Mouse (Mus musculus): ENCODE data around the gene Tff1. TPM values are rescaled to one million over a fixed set of nuclear protein-coding genes. Genes with fewer than 3 reads are reported as not detected.

Gene Tff1
- polyA plus RNA-seq (2015; fragmentation: Nextera tagmentation; extraction: Ambion mirVana) = 0.43 TPM in 1 of 2 replicates, not detected in the other

- 60% methylated on average over 6 of the region's 6 CpGs for WGBS (ENCODE audit: insufficient replicate concordance)
- Histone ChIP-seq H3K27ac (no peak within 1 kb of the TSS), H3K27me3 (no peaks in the 10 kb centered on the region), H3K9me3 (replicated peaks) (no peaks in the 10 kb centered on the region), H3K36me3 (no peaks in the 10 kb centered on the region), H3K4me1 (replicated peaks) (no peaks in the 10 kb centered on the region), H3K4me2 (no peak within 1 kb of the TSS), H3K4me3 (replicated peaks) (no peak within 1 kb of the TSS), H3K9ac (no peak within 1 kb of the TSS)
- DNase-seq (no peak), ATAC-seq (ENCODE audit: low read depth) (no peak)
Measured at GRCm38 (mm10) chr17:31165127-31165526, at the start of gene Tff1. TSS of gene Tff1 (minus strand) at chr17:31165277.

GRCm38 (mm10) chr17:31211881-31212280 lies 46.8 kb upstream of the Tff1 start:
- Histone ChIP-seq H3K27me3 (no peaks in the 10 kb centered on the region), H3K4me3 (replicated peaks) (no peak overlapping the region), H3K9me3 (replicated peaks) (no peaks in the 10 kb centered on the region), H3K4me2 (no peak overlapping the region), H3K27ac (no peak overlapping the region), H3K4me1 (replicated peaks) (peaks cover 45% of the 10 kb centered on the region), H3K36me3 (peaks cover 42% of the 10 kb centered on the region), H3K9ac (no peak overlapping the region)
- WGBS (ENCODE audit: insufficient replicate concordance) = 86% methylated on average over 6 of the region's 6 CpGs
- DNase-seq (no peak), ATAC-seq (ENCODE audit: low read depth) (no peak)

GRCm38 (mm10) chr17:31210299-31210698 lies 45.2 kb upstream of the Tff1 start:
- DNase-seq = peak; percentile 70
- no peak overlapping the region for H3K9ac ChIP-seq
- no peaks in the 10 kb centered on the region for H3K27me3 ChIP-seq
- WGBS (ENCODE audit: insufficient replicate concordance) = 18% methylated on average over 7 of the region's 7 CpGs
- H3K4me1 ChIP-seq (replicated peaks) = peaks cover 45% of the 10 kb centered on the region
- peak overlapping the region; percentile 73 for H3K4me2 ChIP-seq
- peaks cover 29% of the 10 kb centered on the region for H3K36me3 ChIP-seq
- H3K9me3 ChIP-seq (replicated peaks) = no peaks in the 10 kb centered on the region
- ATAC-seq (ENCODE audit: low read depth) = peak; percentile 82
- peak overlapping the region; percentile 88 for H3K27ac ChIP-seq
- H3K4me3 ChIP-seq (replicated peaks) = no peak overlapping the region

- 81% methylated on average over 11 of the region's 11 CpGs for WGBS (ENCODE audit: insufficient replicate concordance)
- ATAC-seq (ENCODE audit: low read depth) (no peak; the same call in 1 of the 2 replicates), DNase-seq (no peak)
- Histone ChIP-seq H3K4me3 (replicated peaks) (peak overlapping the region; percentile 56), H3K4me1 (replicated peaks) (peaks cover 42% of the 10 kb centered on the region), H3K9ac (no peak overlapping the region; the same call in 1 of the 2 replicates), H3K27ac (peak overlapping the region; percentile 88), H3K4me2 (peak overlapping the region; percentile 73), H3K27me3 (no peaks in the 10 kb centered on the region), H3K9me3 (replicated peaks) (no peaks in the 10 kb centered on the region), H3K36me3 (peaks cover 20% of the 10 kb centered on the region)
Measured at GRCm38 (mm10) chr17:31209376-31209930, 44.4 kb upstream of the Tff1 start.

GRCm38 (mm10) chr17:31208654-31209053 lies 43.6 kb upstream of the Tff1 start:
- Histone ChIP-seq H3K27me3 (no peaks in the 10 kb centered on the region), H3K4me2 (peak overlapping the region; percentile 73), H3K27ac (peak overlapping the region; percentile 88), H3K4me1 (replicated peaks) (peaks cover 42% of the 10 kb centered on the region), H3K4me3 (replicated peaks) (peak overlapping the region; percentile 56), H3K36me3 (peaks cover 12% of the 10 kb centered on the region), H3K9ac (peak overlapping the region; percentile 74), H3K9me3 (replicated peaks) (no peaks in the 10 kb centered on the region)
- WGBS (ENCODE audit: insufficient replicate concordance) = 22% methylated on average over 8 of the region's 8 CpGs
- DNase-seq (no peak), ATAC-seq (ENCODE audit: low read depth) (peak; percentile 41; the same call in 1 of the 2 replicates)

GRCm38 (mm10) chr17:31207771-31208334 lies 42.8 kb upstream of the Tff1 start, which contains the start of gene Ubash3a:
TSS of gene Ubash3a (plus strand) at chr17:31207873.
- WGBS (ENCODE audit: insufficient replicate concordance) = 10% methylated on average over 12 of the region's 12 CpGs
- ATAC-seq (ENCODE audit: low read depth) (peak; percentile 76), DNase-seq (peak; percentile 52)
- Histone ChIP-seq H3K9ac (peak within 1 kb of the TSS; percentile 74), H3K27me3 (no peaks in the 10 kb centered on the region), H3K27ac (peak within 1 kb of the TSS; percentile 88), H3K4me3 (replicated peaks) (peak within 1 kb of the TSS; percentile 56), H3K4me2 (peak within 1 kb of the TSS; percentile 73), H3K4me1 (replicated peaks) (peaks cover 42% of the 10 kb centered on the region), H3K36me3 (peaks cover 9% of the 10 kb centered on the region; the same call in 1 of the 2 replicates), H3K9me3 (replicated peaks) (no peaks in the 10 kb centered on the region)

GRCm38 (mm10) chr17:31198877-31199276 lies 33.8 kb upstream of the Tff1 start, which contains the start of gene Tmprss3:
TSS of gene Tmprss3 (minus strand) at chr17:31198977.
- Histone ChIP-seq H3K36me3 (no peaks in the 10 kb centered on the region), H3K4me1 (replicated peaks) (peaks cover 18% of the 10 kb centered on the region), H3K4me3 (replicated peaks) (no peak within 1 kb of the TSS), H3K9me3 (replicated peaks) (no peaks in the 10 kb centered on the region), H3K27ac (no peak within 1 kb of the TSS), H3K4me2 (no peak within 1 kb of the TSS), H3K9ac (no peak within 1 kb of the TSS), H3K27me3 (no peaks in the 10 kb centered on the region)
- 75% methylated on average over 11 of the region's 11 CpGs for WGBS (ENCODE audit: insufficient replicate concordance)
- DNase-seq (no peak), ATAC-seq (ENCODE audit: low read depth) (no peak)

GRCm38 (mm10) chr17:31196283-31196682 lies 31.2 kb upstream of the Tff1 start:
- WGBS (ENCODE audit: insufficient replicate concordance) = 67% methylated on average over 7 of the region's 7 CpGs
- Histone ChIP-seq H3K4me2 (no peak overlapping the region), H3K4me3 (replicated peaks) (no peak overlapping the region), H3K27ac (no peak overlapping the region), H3K9me3 (replicated peaks) (no peaks in the 10 kb centered on the region), H3K9ac (no peak overlapping the region), H3K4me1 (replicated peaks) (peaks cover 18% of the 10 kb centered on the region), H3K27me3 (no peaks in the 10 kb centered on the region), H3K36me3 (no peaks in the 10 kb centered on the region)
- no peak for ATAC-seq (ENCODE audit: low read depth)
- no peak for DNase-seq

GRCm38 (mm10) chr17:31195207-31195606 lies 30.1 kb upstream of the Tff1 start:
- ATAC-seq (ENCODE audit: low read depth) = peak; percentile 73

GRCm38 (mm10) chr17:31193360-31193759 lies 28.3 kb upstream of the Tff1 start:
- H3K4me1 ChIP-seq (replicated peaks) = peaks cover 15% of the 10 kb centered on the region
- no peak overlapping the region for H3K4me3 ChIP-seq (replicated peaks)
- H3K27ac ChIP-seq = no peak overlapping the region
- DNase-seq (no peak), ATAC-seq (ENCODE audit: low read depth) (no peak)
- H3K36me3 ChIP-seq = no peaks in the 10 kb centered on the region
- H3K27me3 ChIP-seq = no peaks in the 10 kb centered on the region
- WGBS (ENCODE audit: insufficient replicate concordance) = 78% methylated on average over 9 of the region's 9 CpGs
- H3K4me2 ChIP-seq = no peak overlapping the region
- no peak overlapping the region for H3K9ac ChIP-seq
- no peaks in the 10 kb centered on the region for H3K9me3 ChIP-seq (replicated peaks)

More at GRCm38 (mm10) chr17:31195207-31195606, 30.1 kb upstream of the Tff1 start:
- H3K27me3 ChIP-seq = no peaks in the 10 kb centered on the region
- no peak overlapping the region for H3K4me3 ChIP-seq (replicated peaks)
- no peak overlapping the region for H3K27ac ChIP-seq
- peaks cover 18% of the 10 kb centered on the region for H3K4me1 ChIP-seq (replicated peaks)
- DNase-seq = no peak
- H3K9me3 ChIP-seq (replicated peaks) = no peaks in the 10 kb centered on the region
- no peaks in the 10 kb centered on the region for H3K36me3 ChIP-seq
- no peak overlapping the region for H3K4me2 ChIP-seq
- 38% methylated on average over 6 of the region's 6 CpGs for WGBS (ENCODE audit: insufficient replicate concordance)
- H3K9ac ChIP-seq = no peak overlapping the region

GRCm38 (mm10) chr17:31192663-31193062 lies 27.6 kb upstream of the Tff1 start:
- no peak overlapping the region for H3K27ac ChIP-seq
- WGBS (ENCODE audit: insufficient replicate concordance) = 64% methylated on average over 2 of the region's 2 CpGs

More at GRCm38 (mm10) chr17:31192663-31193062, 27.6 kb upstream of the Tff1 start:
- DNase-seq (no peak), ATAC-seq (ENCODE audit: low read depth) (no peak)
- no peak overlapping the region for H3K4me3 ChIP-seq (replicated peaks)
- no peak overlapping the region for H3K4me2 ChIP-seq
- no peaks in the 10 kb centered on the region for H3K9me3 ChIP-seq (replicated peaks)
- H3K27me3 ChIP-seq = no peaks in the 10 kb centered on the region
- H3K36me3 ChIP-seq = no peaks in the 10 kb centered on the region
- H3K9ac ChIP-seq = no peak overlapping the region
- H3K4me1 ChIP-seq (replicated peaks) = peaks cover 15% of the 10 kb centered on the region
